In genomic region chr10:39640817-39641226, GRCm38 (mm10) we compare ENCODE assay signal across 10 mouse cellular contexts. TPM values are rescaled to one million over a fixed set of nuclear protein-coding genes. Genes with fewer than 3 reads are reported as not detected.
DNase-seq lines count a peak whose midpoint lies in the region; ATAC-seq lines count a peak whose summit lies in the region.
"Had no signal": no experiment of that assay in that cellular context is flagged by ENCODE, and none has a peak within 500 bp of the region (broad histone marks: within the 10 kb centered on the region; RNA-seq: fewer than 3 reads in every experiment).

No protein-coding gene starts in this region.

- WGBS in heart, embryonic 13.5 days = 22% methylated on average over 4 of the region's 4 CpGs
- 25% methylated on average over 4 of the region's 4 CpGs for WGBS in embryonic facial prominence, embryonic 15.5 days
- 17% methylated on average over 4 of the region's 4 CpGs for WGBS in limb, embryonic 13.5 days

- peak overlapping the region; percentile 3; the same call in 1 of the 2 replicates for H3K9ac ChIP-seq in heart, embryonic 13.5 days
- H3K9ac ChIP-seq in embryonic facial prominence, embryonic 15.5 days = no peak overlapping the region
- H3K9ac ChIP-seq in limb, embryonic 13.5 days = no peak overlapping the region
- H3K9ac ChIP-seq: midbrain, embryonic 12.5 days had no signal

- no peak for ATAC-seq in heart, embryonic 13.5 days (ENCODE audit: extremely low read depth, insufficient number of reproducible peaks, low FRiP score, low TSS enrichment)
- ATAC-seq in embryonic facial prominence, embryonic 15.5 days (ENCODE audit: insufficient number of reproducible peaks, low FRiP score, low TSS enrichment, low read depth) = peak; percentile 60; the same call in 1 of the 2 replicates
- peak; percentile 60 for ATAC-seq in limb, embryonic 13.5 days (ENCODE audit: low FRiP score, low read depth)

- no peak overlapping the region for H3K4me3 ChIP-seq in heart, embryonic 13.5 days
- no peak overlapping the region for H3K4me3 ChIP-seq in embryonic facial prominence, embryonic 15.5 days (replicated peaks)
- H3K4me3 ChIP-seq in limb, embryonic 13.5 days = no peak overlapping the region
- H3K4me3 ChIP-seq: midbrain, embryonic 12.5 days had no signal

- H3K27me3 ChIP-seq in heart, embryonic 13.5 days (replicated peaks) = no peaks in the 10 kb centered on the region
- no peaks in the 10 kb centered on the region for H3K27me3 ChIP-seq in embryonic facial prominence, embryonic 15.5 days
- no peaks in the 10 kb centered on the region for H3K27me3 ChIP-seq in limb, embryonic 13.5 days
- H3K27me3 ChIP-seq: midbrain, embryonic 12.5 days had no signal

- peaks cover 55% of the 10 kb centered on the region for H3K36me3 ChIP-seq in heart, embryonic 13.5 days
- H3K36me3 ChIP-seq in embryonic facial prominence, embryonic 15.5 days = peaks cover 6% of the 10 kb centered on the region
- H3K36me3 ChIP-seq in limb, embryonic 13.5 days = peaks cover 11% of the 10 kb centered on the region
- H3K36me3 ChIP-seq: G1E had no signal

- H3K4me1 ChIP-seq in heart, embryonic 13.5 days = peaks cover 15% of the 10 kb centered on the region
- peaks cover 20% of the 10 kb centered on the region for H3K4me1 ChIP-seq in embryonic facial prominence, embryonic 15.5 days
- peaks cover 27% of the 10 kb centered on the region for H3K4me1 ChIP-seq in limb, embryonic 13.5 days

- no peak overlapping the region for H3K4me2 ChIP-seq in heart, embryonic 13.5 days
- H3K4me2 ChIP-seq in embryonic facial prominence, embryonic 15.5 days (replicated peaks) = no peak overlapping the region
- H3K4me2 ChIP-seq in limb, embryonic 13.5 days (replicated peaks) = no peak overlapping the region
- H3K4me2 ChIP-seq: midbrain, embryonic 12.5 days had no signal

- peak overlapping the region; percentile 15; the same call in 1 of the 2 replicates for H3K27ac ChIP-seq in heart, embryonic 13.5 days (replicated peaks)
- peak overlapping the region; percentile 18; the same call in 1 of the 2 replicates for H3K27ac ChIP-seq in embryonic facial prominence, embryonic 15.5 days (replicated peaks)
- no peak overlapping the region for H3K27ac ChIP-seq in limb, embryonic 13.5 days
- H3K27ac ChIP-seq: midbrain, embryonic 12.5 days had no signal

- H3K9me3 ChIP-seq in heart, embryonic 13.5 days = no peaks in the 10 kb centered on the region
- H3K9me3 ChIP-seq in embryonic facial prominence, embryonic 15.5 days (replicated peaks) = no peaks in the 10 kb centered on the region
- no peaks in the 10 kb centered on the region for H3K9me3 ChIP-seq in limb, embryonic 13.5 days
- H3K9me3 ChIP-seq: G1E; midbrain, embryonic 12.5 days had no signal

- DNase-seq in heart, adult 9 months (ENCODE audit: low spot score in 2 of 2) = no peak
- peak; percentile 60 for DNase-seq in R1 (ENCODE audit: low read depth, low spot score)
- peak; percentile 54 for DNase-seq in retina, embryonic 14.5 days (ENCODE audit: low spot score)
- DNase-seq in left cerebral cortex, adult 11 months (ENCODE audit: low spot score) = no peak
- no peak for DNase-seq in frontal cortex, postnatal 36 days (ENCODE audit: low spot score in 2 of 2)

RNA-seq across cellular contexts. Expression of gene Traf3ip2, which starts 28.1 kb away (rescaled TPM):
- 10.1 and 10.3 TPM in 2 replicates for polyA plus RNA-seq in heart, embryonic 13.5 days (2015; fragmentation: Nextera tagmentation; extraction: Ambion mirVana)
- 22.2 and 22.3 TPM in 2 replicates for polyA plus RNA-seq in embryonic facial prominence, embryonic 15.5 days (2015; fragmentation: Nextera tagmentation; extraction: Ambion mirVana)
- 8.5 and 9.0 TPM in 2 replicates for polyA plus RNA-seq in limb, embryonic 13.5 days (2015; fragmentation: Nextera tagmentation; extraction: Ambion mirVana)

Comparison
In these comparisons a context has a peak if more than half of its experiments do, and no peak if none do; other contexts are left out.
1. DNase-seq: peak in R1 (single experiment) and retina, embryonic 14.5 days (single experiment); none in heart, adult 9 months (0 of 2), left cerebral cortex, adult 11 months (single experiment) and frontal cortex, postnatal 36 days (0 of 2).